Mouse (Mus musculus) heart, embryonic 16.5 days (tissue): ENCODE measurements around the gene Brk1. TPM values are rescaled to one million over a fixed set of nuclear protein-coding genes. Genes with fewer than 3 reads are reported as not detected.

ENCODE experiments used
- ATAC-seq: fragments of 200-750 bp; cut with Nextera tagmentation; replicated peaks from 2 replicates; pipeline ENCODE4 v1.8.0; 2017; ENCODE audit warnings: moderate number of reproducible peaks; ENCODE audit not compliant: insufficient read depth, low FRiP score; ENCODE audit errors: extremely low read depth
- H3K27ac ChIP-seq: fragments of 300-500 bp; sonication (generic); 2 replicates; pipeline ENCODE4 v1.5.1; 2014; ENCODE audit warnings: mild to moderate bottlenecking, low read length, control low read depth, moderate library complexity
- H3K27me3 ChIP-seq: fragments of 300-500 bp; sonication (generic); 2 replicates; pipeline ENCODE4 v1.6.1; 2014; ENCODE audit warnings: low read length, mixed read lengths; ENCODE audit not compliant: control insufficient read depth, insufficient read depth
- H3K36me3 ChIP-seq: fragments of 300-500 bp; sonication (generic); 2 replicates; pipeline ENCODE4 v1.6.1; 2014; ENCODE audit not compliant: control insufficient read depth, insufficient read depth
- H3K4me1 ChIP-seq: fragments of 300-500 bp; sonication (generic); 2 replicates; pipeline ENCODE4 v1.6.1; 2014; ENCODE audit warnings: low read length, mixed read lengths; ENCODE audit not compliant: control insufficient read depth, insufficient read depth
- H3K4me2 ChIP-seq: fragments of 300-500 bp; sonication (generic); 2 replicates; pipeline ENCODE4 v1.6.1; 2014; ENCODE audit warnings: low read depth, mild to moderate bottlenecking, control low read depth, low read length
- H3K4me3 ChIP-seq: fragments of 300-500 bp; sonication (generic); 2 replicates; pipeline ENCODE4 v1.5.1; 2014; ENCODE audit warnings: mild to moderate bottlenecking, control low read depth, low read length
- H3K9ac ChIP-seq: fragments of 300-500 bp; sonication (generic); 2 replicates; pipeline ENCODE4 v1.6.1; 2014; ENCODE audit warnings: low read length, control low read depth
- H3K9me3 ChIP-seq: fragments of 300-500 bp; sonication (generic); replicated peaks from 2 replicates; pipeline ENCODE4 v1.6.1; 2016; ENCODE audit warnings: low read length; ENCODE audit not compliant: control insufficient read depth
- WGBS: fragments of 180-500 bp; shearing (Covaris S2); extraction: QIAGEN DNeasy Blood & Tissue Kit; methylation state at CpG from one replicate; pipeline ENCODE4 v1.1.7; 2014; 5-methylcytosine and 5-hydroxymethylcytosine counted together
- polyA plus RNA-seq: library from polyadenylated mRNA; unstranded; fragments of >200 nt; fragmentation: Nextera tagmentation; extraction: Ambion mirVana; gene quantifications from 2 replicates; pipeline ENCODE4 v1.2.1, GENCODE M21; 2015

The Brk1 gene
- polyA plus RNA-seq, 1 experiment from 2014 or later = 178 TPM

- Histone ChIP-seq H3K4me2 (no peak overlapping the region), H3K9me3 (no peaks in the 10 kb centered on the region), H3K36me3 (no peaks in the 10 kb centered on the region), H3K27me3 (no peaks in the 10 kb centered on the region), H3K27ac (no peak overlapping the region), H3K4me3 (no peak overlapping the region), H3K4me1 (0 out of 2 replicates have a peak, but pooled peaks cover 2% of the 10 kb centered on the region), H3K9ac (no peak overlapping the region)
- ATAC-seq = no peak
- 82% methylated on average over 4 of the region's 4 CpGs for WGBS
These were observed 6.6 kb upstream of the Brk1 start for GRCm38 (mm10) chr6:113597945-113598344.

DNA sequence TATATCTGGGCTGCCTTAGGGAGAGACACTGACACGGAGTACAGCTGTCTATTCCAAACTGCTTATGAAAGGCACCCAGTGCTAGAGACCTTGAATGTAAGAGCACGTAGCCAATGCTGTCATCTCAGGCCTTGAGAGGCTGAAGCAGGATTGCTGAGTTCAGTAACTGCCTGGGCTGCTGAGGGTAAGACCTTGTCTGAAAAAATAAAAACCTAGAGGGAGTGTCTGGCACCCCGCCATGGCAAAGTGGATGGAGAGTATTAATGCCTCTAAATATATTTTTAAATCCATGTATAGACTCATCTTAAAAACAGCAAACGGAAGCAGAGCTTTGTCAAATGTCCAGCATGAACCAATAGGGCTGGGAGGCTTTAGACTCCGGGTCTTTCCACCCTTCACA lies 4.7 kb upstream of the Brk1 start:
- no peak for ATAC-seq
- WGBS = 62% methylated on average over 5 of the region's 5 CpGs
- H3K9me3 ChIP-seq = no peaks in the 10 kb centered on the region

DNA sequence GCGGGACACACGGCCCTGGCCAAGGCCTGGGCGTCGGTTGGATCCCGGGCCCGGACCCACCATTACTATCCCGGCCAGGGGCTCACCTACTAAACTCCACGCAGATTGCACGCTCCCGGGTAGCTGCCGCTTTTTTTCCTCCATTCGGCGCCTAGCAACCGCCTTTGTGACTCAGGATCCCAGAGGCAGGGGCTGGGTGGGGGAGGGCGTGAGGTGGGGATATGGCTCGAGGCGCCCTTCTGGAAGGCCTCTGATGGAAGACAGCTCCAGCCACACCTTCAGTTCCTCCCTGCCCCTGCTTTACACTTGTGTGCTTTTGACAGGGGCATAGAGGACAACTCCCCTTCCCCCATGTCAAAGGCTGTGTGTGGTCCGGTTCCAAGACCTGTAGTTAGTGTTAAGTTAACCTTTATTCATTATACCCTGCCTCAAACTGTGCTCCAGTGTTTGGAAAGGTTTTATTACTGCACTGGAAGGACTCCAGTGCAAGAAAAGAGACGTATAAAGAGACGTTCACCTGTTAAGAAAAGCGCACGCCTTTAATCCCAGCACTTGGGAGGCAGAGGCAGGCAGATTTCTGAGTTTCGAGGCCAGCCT lies 3.9 kb upstream of the Brk1 start, which contains the start of gene Fancd2os:
Gene Fancd2os (minus strand): TSS at position 173 of the 597 bp plus-strand sequence.
- Histone ChIP-seq H3K4me1 (peaks cover 10% of the 10 kb centered on the region), H3K9me3 (no peaks in the 10 kb centered on the region), H3K9ac (no peak within 1 kb of the TSS), H3K4me3 (no peak within 1 kb of the TSS), H3K27me3 (no peaks in the 10 kb centered on the region), H3K27ac (no peak within 1 kb of the TSS), H3K36me3 (no peaks in the 10 kb centered on the region), H3K4me2 (no peak within 1 kb of the TSS)
- WGBS = 57% methylated on average over 23 of the region's 23 CpGs
- no peak for ATAC-seq

More for the DNA sequence above, 4.7 kb upstream of the Brk1 start:
- Histone ChIP-seq H3K4me3 (no peak overlapping the region), H3K36me3 (no peaks in the 10 kb centered on the region), H3K27ac (no peak overlapping the region), H3K4me1 (0 out of 2 replicates have a peak, but pooled peaks cover 5% of the 10 kb centered on the region), H3K27me3 (no peaks in the 10 kb centered on the region), H3K9ac (no peak overlapping the region), H3K4me2 (no peak overlapping the region)

DNA sequence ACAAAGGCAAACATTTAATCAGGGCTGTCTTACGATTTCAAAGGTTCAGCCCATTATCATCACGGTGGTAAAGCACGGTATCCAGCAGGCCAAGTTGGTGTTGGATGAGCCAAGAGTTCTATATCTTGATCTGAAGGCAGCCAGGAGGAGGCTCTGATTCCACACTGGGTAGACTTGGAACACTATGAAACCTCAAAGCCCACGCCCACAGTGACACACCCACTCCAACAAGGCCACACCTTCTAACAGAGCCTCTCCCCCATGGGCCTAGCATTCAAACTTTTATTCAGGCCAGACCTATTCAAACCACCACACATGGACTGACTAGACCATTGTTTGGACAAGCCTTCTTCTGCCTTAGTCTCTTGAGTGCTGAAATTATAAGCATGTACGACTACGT lies 1.8 kb upstream of the Brk1 start:
- H3K27ac ChIP-seq = no peak overlapping the region
- H3K9ac ChIP-seq = no peak overlapping the region
- no peak overlapping the region for H3K4me2 ChIP-seq
- no peaks in the 10 kb centered on the region for H3K27me3 ChIP-seq
- 87% methylated on average over 6 of the region's 6 CpGs for WGBS
- no peaks in the 10 kb centered on the region for H3K36me3 ChIP-seq
- peaks cover 17% of the 10 kb centered on the region for H3K4me1 ChIP-seq
- ATAC-seq = no peak
- H3K4me3 ChIP-seq = no peak overlapping the region
- H3K9me3 ChIP-seq = no peaks in the 10 kb centered on the region

GRCm38 (mm10) chr6:113603993-113604392 lies 579 bp upstream of the Brk1 start:
- peak overlapping the region; percentile 94 for H3K9ac ChIP-seq
- no peak for ATAC-seq

GRCm38 (mm10) chr6:113605224-113605545 lies 613 bp downstream of the Brk1 start:
- ATAC-seq = no peak
- H3K9me3 ChIP-seq = no peaks in the 10 kb centered on the region
- H3K4me1 ChIP-seq = peaks cover 14% of the 10 kb centered on the region
- H3K27me3 ChIP-seq = no peaks in the 10 kb centered on the region
- peak overlapping the region; percentile 91 for H3K4me2 ChIP-seq
- H3K9ac ChIP-seq = peak overlapping the region; percentile 94
- H3K4me3 ChIP-seq = peak overlapping the region; percentile 99
- H3K36me3 ChIP-seq = no peaks in the 10 kb centered on the region
- peak overlapping the region; percentile 86 for H3K27ac ChIP-seq
- WGBS = 3% methylated on average over 10 of the region's 10 CpGs

More at GRCm38 (mm10) chr6:113603993-113604392, 579 bp upstream of the Brk1 start:
- Histone ChIP-seq H3K27me3 (no peaks in the 10 kb centered on the region), H3K27ac (peak overlapping the region; percentile 86), H3K4me2 (peak overlapping the region; percentile 70), H3K36me3 (no peaks in the 10 kb centered on the region), H3K4me3 (peak overlapping the region; percentile 99), H3K9me3 (no peaks in the 10 kb centered on the region), H3K4me1 (peaks cover 17% of the 10 kb centered on the region)
- WGBS = 56% methylated on average over 12 of the region's 12 CpGs

DNA sequence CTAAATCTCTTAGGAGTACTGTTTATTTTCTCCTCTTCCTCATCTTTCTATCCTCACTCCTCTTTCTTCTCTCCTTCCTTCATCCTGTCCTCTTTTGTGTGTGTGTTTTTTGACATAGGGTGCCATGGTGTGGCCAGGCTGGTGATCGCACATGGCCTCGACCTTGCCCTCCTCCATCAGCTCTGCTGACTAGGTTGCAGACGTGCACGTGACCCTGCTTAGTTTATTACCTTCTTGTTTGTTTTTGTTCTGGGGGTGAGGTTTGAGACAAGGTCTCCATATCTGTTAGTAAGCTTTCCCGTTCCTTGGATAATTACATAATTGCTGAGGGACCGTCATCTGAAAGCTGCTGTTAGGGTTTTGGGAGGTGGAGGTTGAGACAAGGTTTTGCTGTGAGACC lies 4.3 kb downstream of the Brk1 start:
- peaks cover 10% of the 10 kb centered on the region for H3K36me3 ChIP-seq
- 82% methylated on average over 6 of the region's 6 CpGs for WGBS
- no peak overlapping the region for H3K4me2 ChIP-seq
- no peak overlapping the region for H3K4me3 ChIP-seq
- no peak overlapping the region for H3K9ac ChIP-seq
- ATAC-seq = no peak
- no peak overlapping the region for H3K27ac ChIP-seq
- no peaks in the 10 kb centered on the region for H3K27me3 ChIP-seq
- no peaks in the 10 kb centered on the region; the same call in 1 of the 2 replicates for H3K9me3 ChIP-seq
- H3K4me1 ChIP-seq = peaks cover 34% of the 10 kb centered on the region

- Histone ChIP-seq H3K4me3 (no peak overlapping the region), H3K27me3 (no peaks in the 10 kb centered on the region), H3K36me3 (peaks cover 12% of the 10 kb centered on the region), H3K9ac (no peak overlapping the region), H3K9me3 (no peaks in the 10 kb centered on the region; the same call in 1 of the 2 replicates), H3K4me1 (peaks cover 31% of the 10 kb centered on the region), H3K27ac (no peak overlapping the region), H3K4me2 (no peak overlapping the region)
- no peak for ATAC-seq
- WGBS = 90% methylated on average over 7 of the region's 7 CpGs
These were observed 4.7 kb downstream of the Brk1 start for GRCm38 (mm10) chr6:113609293-113609692.

- Histone ChIP-seq H3K4me2 (peak overlapping the region; percentile 51), H3K27me3 (no peaks in the 10 kb centered on the region), H3K9ac (peak overlapping the region; percentile 42), H3K36me3 (peaks cover 41% of the 10 kb centered on the region), H3K4me3 (peak overlapping the region; percentile 3; the same call in 1 of the 2 replicates), H3K9me3 (no peaks in the 10 kb centered on the region; the same call in 1 of the 2 replicates), H3K27ac (peak overlapping the region; percentile 74), H3K4me1 (peaks cover 19% of the 10 kb centered on the region)
- peak; percentile 43; the same call in 1 of the 2 replicates for ATAC-seq
- WGBS = 36% methylated on average over 8 of the region's 8 CpGs
These were observed 7.8 kb downstream of the Brk1 start for GRCm38 (mm10) chr6:113612258-113612969.
